Mouse (Mus musculus) liver, embryonic 14.5 days (tissue): ENCODE measurements around the gene Arid1b.

ENCODE experiments used
- CTCF ChIP-seq: IDR thresholded peaks from 2 replicates; pipeline ENCODE4 v1.5.1; 2016; ENCODE audit warnings: antibody characterized with exemption, low read depth, control low read depth
- EP300 ChIP-seq: IDR thresholded peaks from 2 replicates; pipeline ENCODE4 v1.6.1; 2016; ENCODE audit warnings: antibody characterized with exemption, low read depth

DNA sequence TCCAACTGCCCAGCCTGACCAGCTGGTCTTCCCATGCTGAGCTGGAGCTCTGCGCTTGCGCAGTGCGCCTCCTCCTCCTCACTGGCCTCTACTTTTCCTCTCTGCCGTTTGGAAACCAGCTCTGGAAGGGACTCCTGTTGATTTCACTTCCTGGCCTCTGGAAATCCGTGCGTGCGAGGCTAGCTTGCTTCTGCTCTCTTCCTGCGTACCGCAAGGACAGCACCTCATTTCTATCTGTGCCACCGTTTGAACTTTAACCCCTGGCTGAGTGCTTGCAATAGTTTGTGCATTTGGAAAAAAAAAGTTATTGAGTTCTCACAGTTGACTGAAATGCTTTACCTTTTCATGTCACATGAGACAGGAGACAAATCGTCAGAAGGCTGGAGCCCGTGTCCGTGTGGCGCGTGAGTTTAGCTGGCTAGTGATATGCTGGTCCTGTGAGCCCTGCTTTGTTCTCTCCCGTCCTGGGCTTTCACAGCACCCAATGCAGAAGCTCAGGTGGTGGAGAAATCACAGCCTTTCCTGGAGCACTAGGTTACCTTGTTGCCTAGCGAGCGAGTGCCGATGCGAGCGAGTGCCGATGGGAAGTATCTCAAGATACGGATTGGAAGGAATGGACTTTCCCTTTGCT, 20.3 kb downstream of the Arid1b start:
- no peak for TF ChIP-seq CTCF
- no peak for TF ChIP-seq EP300
